Mouse (Mus musculus) liver, embryonic 15.5 days (tissue): ENCODE results near the gene Hsf4. TPM values are rescaled to one million over a fixed set of nuclear protein-coding genes. Genes with fewer than 3 reads are reported as not detected.

Source experiments
- ATAC-seq: fragments of 200-750 bp; cut with Nextera tagmentation; 2 replicates; pipeline ENCODE4 v1.8.0; 2017; ENCODE audit warnings: moderate number of reproducible peaks, mild to moderate bottlenecking, moderate library complexity; ENCODE audit not compliant: insufficient read depth
- H3K27ac ChIP-seq: fragments of 300-500 bp; sonication (generic); replicated peaks from 2 replicates; pipeline ENCODE4 v1.5.1; 2015; ENCODE audit warnings: mild to moderate bottlenecking, inconsistent platforms
- H3K27me3 ChIP-seq: fragments of 300-500 bp; sonication (generic); 2 replicates; pipeline ENCODE4 v1.6.1; 2015; ENCODE audit warnings: mild to moderate bottlenecking, inconsistent platforms
- H3K36me3 ChIP-seq: fragments of 300-500 bp; sonication (generic); replicated peaks from 2 replicates; pipeline ENCODE4 v1.6.1; 2015; ENCODE audit warnings: moderate library complexity, mild to moderate bottlenecking, inconsistent platforms
- H3K4me1 ChIP-seq: fragments of 300-500 bp; sonication (generic); replicated peaks from 2 replicates; pipeline ENCODE4 v1.6.1; 2015; ENCODE audit warnings: inconsistent platforms
- H3K4me2 ChIP-seq: fragments of 300-500 bp; sonication (generic); 2 replicates; pipeline ENCODE4 v1.6.1; 2015; ENCODE audit warnings: moderate library complexity, mild to moderate bottlenecking, inconsistent platforms
- H3K4me3 ChIP-seq: fragments of 300-500 bp; sonication (generic); replicated peaks from 2 replicates; pipeline ENCODE4 v1.5.1; 2015; ENCODE audit warnings: mild to moderate bottlenecking, inconsistent platforms
- H3K9ac ChIP-seq: fragments of 300-500 bp; sonication (generic); 2 replicates; pipeline ENCODE4 v1.6.1; 2015; ENCODE audit warnings: moderate library complexity, mild to moderate bottlenecking, inconsistent platforms
- H3K9me3 ChIP-seq: fragments of 300-500 bp; sonication (generic); replicated peaks from 2 replicates; pipeline ENCODE4 v1.6.1; 2016; ENCODE audit warnings: inconsistent platforms
- WGBS: fragments of 180-500 bp; shearing (Covaris S2); methylation state at CpG from one replicate; pipeline ENCODE4 v1.1.7; 2015; ENCODE audit warnings: mixed read lengths; ENCODE audit not compliant: insufficient replicate concordance; 5-methylcytosine and 5-hydroxymethylcytosine counted together
- polyA plus RNA-seq: library from polyadenylated mRNA; unstranded; fragments of >200 nt; fragmentation: Nextera tagmentation; extraction: Ambion mirVana; gene quantifications from 2 replicates; pipeline ENCODE4 v1.2.1, GENCODE M21; 2015

The Hsf4 gene
- polyA plus RNA-seq, 1 experiment from 2014 or later = not detected

GRCm38 (mm10) chr8:105295895-105296573 lies 26.4 kb downstream of the Hsf4 start, which contains the start of gene Exoc3l:
Gene Exoc3l (minus strand): TSS chr8:105296101.
- H3K27me3 ChIP-seq = peaks cover 6% of the 10 kb centered on the region
- H3K4me1 ChIP-seq = peaks cover 50% of the 10 kb centered on the region
- H3K9ac ChIP-seq = peak within 1 kb of the TSS; percentile 88
- ATAC-seq = no peak
- peak within 1 kb of the TSS; percentile 80 for H3K4me2 ChIP-seq
- H3K27ac ChIP-seq = peak within 1 kb of the TSS; percentile 98
- WGBS = 30% methylated on average over 11 of the region's 11 CpGs
- peaks cover 24% of the 10 kb centered on the region for H3K36me3 ChIP-seq
- no peaks in the 10 kb centered on the region for H3K9me3 ChIP-seq
- peak within 1 kb of the TSS; percentile 77 for H3K4me3 ChIP-seq

GRCm38 (mm10) chr8:105297511-105298192 lies 28.1 kb downstream of the Hsf4 start, which contains the start of gene E2f4:
Gene E2f4 (plus strand): TSS chr8:105297663.
- peaks cover 40% of the 10 kb centered on the region for H3K36me3 ChIP-seq
- H3K27me3 ChIP-seq = peaks cover 6% of the 10 kb centered on the region
- H3K4me2 ChIP-seq = peak within 1 kb of the TSS; percentile 80
- peaks cover 62% of the 10 kb centered on the region for H3K4me1 ChIP-seq
- peak; percentile 66 for ATAC-seq
- H3K27ac ChIP-seq = peak within 1 kb of the TSS; percentile 98
- WGBS = under 1% methylated on average over 58 of the region's 58 CpGs
- peak within 1 kb of the TSS; percentile 88 for H3K9ac ChIP-seq
- peak within 1 kb of the TSS; percentile 77 for H3K4me3 ChIP-seq
- H3K9me3 ChIP-seq = no peaks in the 10 kb centered on the region

- Histone ChIP-seq H3K27me3 (peaks cover 6% of the 10 kb centered on the region), H3K9me3 (no peaks in the 10 kb centered on the region), H3K36me3 (peaks cover 50% of the 10 kb centered on the region), H3K4me3 (peak overlapping the region; percentile 77), H3K4me2 (peak overlapping the region; percentile 80), H3K4me1 (peaks cover 72% of the 10 kb centered on the region), H3K9ac (peak overlapping the region; percentile 88), H3K27ac (peak overlapping the region; percentile 98)
- WGBS = 18% methylated on average over 18 of the region's 18 CpGs
- peak; percentile 10 for ATAC-seq
Measured at GRCm38 (mm10) chr8:105298351-105299252, 29.0 kb downstream of the Hsf4 start.

- H3K4me1 ChIP-seq = peaks cover 85% of the 10 kb centered on the region
- no peaks in the 10 kb centered on the region for H3K9me3 ChIP-seq
- WGBS = 16% methylated on average over 8 of the region's 8 CpGs
- H3K36me3 ChIP-seq = peaks cover 63% of the 10 kb centered on the region
- H3K4me2 ChIP-seq = peak overlapping the region; percentile 80
- H3K4me3 ChIP-seq = peak overlapping the region; percentile 77
- ATAC-seq = peak; percentile 94
- peak overlapping the region; percentile 88 for H3K9ac ChIP-seq
- peak overlapping the region; percentile 98 for H3K27ac ChIP-seq
- H3K27me3 ChIP-seq = peaks cover 3% of the 10 kb centered on the region; the same call in 1 of the 2 replicates
Measured at GRCm38 (mm10) chr8:105299962-105300361, 30.4 kb downstream of the Hsf4 start.

- no peak overlapping the region for H3K9ac ChIP-seq
- no peaks in the 10 kb centered on the region for H3K9me3 ChIP-seq
- peaks cover 98% of the 10 kb centered on the region for H3K36me3 ChIP-seq
- no peaks in the 10 kb centered on the region for H3K27me3 ChIP-seq
- ATAC-seq = no peak
- H3K27ac ChIP-seq = peak overlapping the region; percentile 98
- peak overlapping the region; percentile 77; the same call in 1 of the 2 replicates for H3K4me3 ChIP-seq
- H3K4me2 ChIP-seq = peak overlapping the region; percentile 80
- WGBS = 65% methylated on average over 8 of the region's 8 CpGs
- H3K4me1 ChIP-seq = peaks cover 76% of the 10 kb centered on the region
Measured at GRCm38 (mm10) chr8:105303396-105303795, 33.8 kb downstream of the Hsf4 start.

GRCm38 (mm10) chr8:105303874-105304273 lies 34.3 kb downstream of the Hsf4 start:
- Histone ChIP-seq H3K9me3 (no peaks in the 10 kb centered on the region), H3K4me1 (peaks cover 71% of the 10 kb centered on the region), H3K27ac (peak overlapping the region; percentile 98), H3K4me3 (no peak overlapping the region), H3K9ac (no peak overlapping the region), H3K36me3 (peaks cover 98% of the 10 kb centered on the region), H3K4me2 (peak overlapping the region; percentile 80; the same call in 1 of the 2 replicates), H3K27me3 (no peaks in the 10 kb centered on the region)
- no peak for ATAC-seq
- 85% methylated on average over 9 of the region's 9 CpGs for WGBS

GRCm38 (mm10) chr8:105304325-105305210 lies 35.0 kb downstream of the Hsf4 start:
- Histone ChIP-seq H3K4me2 (peak overlapping the region; percentile 80; the same call in 1 of the 2 replicates), H3K27ac (peak overlapping the region; percentile 98), H3K27me3 (no peaks in the 10 kb centered on the region), H3K4me1 (peaks cover 66% of the 10 kb centered on the region), H3K9me3 (no peaks in the 10 kb centered on the region), H3K4me3 (no peak overlapping the region), H3K36me3 (peaks cover 100% of the 10 kb centered on the region), H3K9ac (no peak overlapping the region)
- no peak for ATAC-seq
- WGBS = 68% methylated on average over 9 of the region's 9 CpGs

GRCm38 (mm10) chr8:105305211-105306145 lies 35.9 kb downstream of the Hsf4 start, which contains the start of gene Elmo3:
Gene Elmo3 (plus strand): TSS chr8:105305601.
- WGBS = 11% methylated on average over 30 of the region's 30 CpGs
- Histone ChIP-seq H3K27me3 (no peaks in the 10 kb centered on the region), H3K36me3 (peaks cover 100% of the 10 kb centered on the region), H3K27ac (peak within 1 kb of the TSS; percentile 98), H3K4me1 (peaks cover 60% of the 10 kb centered on the region), H3K4me3 (peak within 1 kb of the TSS; percentile 43), H3K9me3 (no peaks in the 10 kb centered on the region), H3K4me2 (peak within 1 kb of the TSS; percentile 80), H3K9ac (peak within 1 kb of the TSS; percentile 33)
- peak; percentile 70 for ATAC-seq

GRCm38 (mm10) chr8:105306146-105306691 lies 36.6 kb downstream of the Hsf4 start:
- 75% methylated on average over 5 of the region's 5 CpGs for WGBS
- Histone ChIP-seq H3K9me3 (no peaks in the 10 kb centered on the region), H3K27me3 (no peaks in the 10 kb centered on the region), H3K27ac (peak overlapping the region; percentile 98), H3K9ac (peak overlapping the region; percentile 33; the same call in 1 of the 2 replicates), H3K36me3 (peaks cover 100% of the 10 kb centered on the region), H3K4me2 (peak overlapping the region; percentile 80), H3K4me3 (peak overlapping the region; percentile 43), H3K4me1 (peaks cover 54% of the 10 kb centered on the region)
- no peak for ATAC-seq
